Mouse (Mus musculus): ENCODE measurements around the gene Bves. TPM values are rescaled to one million over a fixed set of nuclear protein-coding genes. Genes with fewer than 3 reads are reported as not detected.
"Not testable (repeated sequence)": the region's sequence is repeated elsewhere in the genome, so short reads cannot be mapped to it uniquely, and the experiment has no call there.

Bves gene
- polyA plus RNA-seq (2012; rRNA removed) = 1.2 TPM in 2 replicates

- DNase-seq (ENCODE audit: extremely low spot score in 1 of 2, low spot score in 1 of 2) = peak in 1 of 2 experiments; percentile 35
These were observed at the start of gene Bves for GRCm38 (mm10) chr10:45335434-45336422. Bves (plus strand) TSS chr10:45335772.

- no peak for DNase-seq (ENCODE audit: extremely low spot score in 1 of 2, low spot score in 1 of 2)
These were observed 47.2 kb upstream of the Bves start for GRCm38 (mm10) chr10:45288351-45288750.

- DNase-seq (ENCODE audit: extremely low spot score in 1 of 2, low spot score in 1 of 2) = peak in 1 of 2 experiments; percentile 10
These were observed 46.1 kb upstream of the Bves start for GRCm38 (mm10) chr10:45289218-45290105.

- no peak for DNase-seq (ENCODE audit: extremely low spot score in 1 of 2, low spot score in 1 of 2)
These were observed 45.0 kb upstream of the Bves start for GRCm38 (mm10) chr10:45290618-45291017.

- DNase-seq (ENCODE audit: extremely low spot score in 1 of 2, low spot score in 1 of 2) = not testable (repeated sequence)
These were observed 43.4 kb upstream of the Bves start for GRCm38 (mm10) chr10:45292159-45292558.

GRCm38 (mm10) chr10:45295093-45295492, 40.5 kb upstream of the Bves start:
- DNase-seq (ENCODE audit: extremely low spot score in 1 of 2, low spot score in 1 of 2) = no peak

GRCm38 (mm10) chr10:45298503-45298902, 37.1 kb upstream of the Bves start:
- DNase-seq (ENCODE audit: extremely low spot score in 1 of 2, low spot score in 1 of 2) = no peak

GRCm38 (mm10) chr10:45299509-45299908, 36.1 kb upstream of the Bves start:
- DNase-seq (ENCODE audit: extremely low spot score in 1 of 2, low spot score in 1 of 2) = no peak

GRCm38 (mm10) chr10:45303315-45304036, 32.1 kb upstream of the Bves start:
- DNase-seq (ENCODE audit: extremely low spot score in 1 of 2, low spot score in 1 of 2) = no peak

GRCm38 (mm10) chr10:45305173-45305572, 30.4 kb upstream of the Bves start:
- no peak for DNase-seq (ENCODE audit: extremely low spot score in 1 of 2, low spot score in 1 of 2)

- no peak for DNase-seq (ENCODE audit: extremely low spot score in 1 of 2, low spot score in 1 of 2)
These were observed 24.4 kb upstream of the Bves start for GRCm38 (mm10) chr10:45311129-45311528.

GRCm38 (mm10) chr10:45311624-45312023, 23.9 kb upstream of the Bves start:
- no peak for DNase-seq (ENCODE audit: extremely low spot score in 1 of 2, low spot score in 1 of 2)

- DNase-seq (ENCODE audit: extremely low spot score in 1 of 2, low spot score in 1 of 2) = peak in 1 of 2 experiments; percentile 5
These were observed 20.7 kb upstream of the Bves start for GRCm38 (mm10) chr10:45314865-45315264.

GRCm38 (mm10) chr10:45318922-45319321, 16.6 kb upstream of the Bves start:
- DNase-seq (ENCODE audit: extremely low spot score in 1 of 2, low spot score in 1 of 2) = no peak

GRCm38 (mm10) chr10:45320296-45320695, 15.3 kb upstream of the Bves start:
- DNase-seq (ENCODE audit: extremely low spot score in 1 of 2, low spot score in 1 of 2) = no peak

- DNase-seq (ENCODE audit: extremely low spot score in 1 of 2, low spot score in 1 of 2) = no peak
These were observed 11.4 kb upstream of the Bves start for GRCm38 (mm10) chr10:45324159-45324558.

- no peak for DNase-seq (ENCODE audit: extremely low spot score in 1 of 2, low spot score in 1 of 2)
These were observed 7.2 kb upstream of the Bves start for GRCm38 (mm10) chr10:45328196-45329000.

- DNase-seq (ENCODE audit: extremely low spot score in 1 of 2, low spot score in 1 of 2) = no peak
These were observed 647 bp upstream of the Bves start for GRCm38 (mm10) chr10:45334925-45335324.

GRCm38 (mm10) chr10:45339106-45339505, 3.5 kb downstream of the Bves start:
- no peak for DNase-seq (ENCODE audit: extremely low spot score in 1 of 2, low spot score in 1 of 2)

GRCm38 (mm10) chr10:45344381-45344780, 8.8 kb downstream of the Bves start:
- DNase-seq (ENCODE audit: extremely low spot score in 1 of 2, low spot score in 1 of 2) = no peak
